7 mouse cellular contexts compared by ENCODE assay signal in the genomic region with DNA sequence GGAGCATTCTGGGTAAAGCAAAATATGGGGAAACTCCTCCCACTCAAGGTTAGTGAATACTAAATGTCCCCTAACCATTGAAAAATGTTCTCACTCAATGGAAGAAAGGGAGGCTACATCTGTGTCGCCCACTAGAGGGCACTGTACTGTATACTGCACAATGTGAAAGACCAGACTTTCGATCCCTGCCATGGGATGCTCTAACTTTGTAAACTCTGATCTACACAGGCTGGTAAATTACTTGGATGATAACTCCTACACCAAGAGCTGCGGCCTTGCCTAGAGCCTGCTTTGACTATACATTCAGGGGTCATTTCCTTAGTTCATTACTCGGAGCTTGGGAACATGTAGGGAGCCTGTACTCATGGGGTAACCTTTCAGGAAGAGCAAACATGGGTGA. TPM values are rescaled to one million over a fixed set of nuclear protein-coding genes. Genes with fewer than 3 reads are reported as not detected.
DNase-seq lines count a peak whose midpoint lies in the region; ATAC-seq and TF ChIP-seq lines count a peak whose summit lies in the region.

No protein-coding gene starts in this region.

- H3K9ac ChIP-seq in ES-E14 (ENCODE audit: insufficient read depth, low read depth, low read length, poor library complexity, severe bottlenecking): 0 out of 2 replicates have a peak overlapping the region, but pooled peaks have one; percentile 42
- H3K9ac ChIP-seq in embryonic facial prominence, embryonic 13.5 days: no peak overlapping the region
- H3K9ac ChIP-seq in heart, embryonic 16.5 days (ENCODE audit: low read length): no peak overlapping the region

- peaks cover 0 to 10% of the 10 kb centered on the region in 2 experiments; a peak in 2 of 4 replicates for H3K4me1 ChIP-seq in ES-E14 (ENCODE audit: control insufficient read depth in 2 of 2, insufficient read depth in 2 of 2, low read length in 2 of 2, poor library complexity in 1 of 2)
- peaks cover 40% of the 10 kb centered on the region for H3K4me1 ChIP-seq in embryonic facial prominence, embryonic 13.5 days
- H3K4me1 ChIP-seq in heart, embryonic 16.5 days (ENCODE audit: control insufficient read depth, insufficient read depth, low read length): peaks cover 14% of the 10 kb centered on the region

- peak overlapping the region; percentile 58 for H3K4me2 ChIP-seq in embryonic facial prominence, embryonic 13.5 days
- peak overlapping the region; percentile 62 for H3K4me2 ChIP-seq in heart, embryonic 16.5 days (ENCODE audit: low read depth, low read length)

- no peaks in the 10 kb centered on the region for H3K27me3 ChIP-seq in embryonic facial prominence, embryonic 13.5 days
- H3K27me3 ChIP-seq in heart, embryonic 16.5 days (ENCODE audit: control insufficient read depth, insufficient read depth, low read length): no peaks in the 10 kb centered on the region; the same call in 1 of the 2 replicates

- no peaks in the 10 kb centered on the region for H3K36me3 ChIP-seq in ES-E14 (ENCODE audit: control insufficient read depth, insufficient read depth, low read length, poor library complexity, severe bottlenecking)
- peaks cover 4% of the 10 kb centered on the region for H3K36me3 ChIP-seq in embryonic facial prominence, embryonic 13.5 days
- H3K36me3 ChIP-seq in heart, embryonic 16.5 days (ENCODE audit: control insufficient read depth, insufficient read depth): no peaks in the 10 kb centered on the region

- WGBS in embryonic facial prominence, embryonic 13.5 days: 20% methylated on average over 4 of the region's 4 CpGs
- WGBS in heart, embryonic 16.5 days: 15% methylated on average over 4 of the region's 4 CpGs

- ATAC-seq in embryonic facial prominence, embryonic 13.5 days (ENCODE audit: insufficient number of reproducible peaks, insufficient read depth, low FRiP score, low TSS enrichment, low read depth): no peak
- 0 out of 2 replicates have a peak, but pooled peaks have one; percentile 19 for ATAC-seq in heart, embryonic 16.5 days (replicated peaks; ENCODE audit: extremely low read depth, insufficient read depth, low FRiP score)
- peak; percentile 73 for ATAC-seq in megakaryocyte, adult 5-6 weeks (ENCODE audit: poor library complexity, severe bottlenecking)

- H3K4me3 ChIP-seq in ES-E14 (ENCODE audit: insufficient read depth in 1 of 2, low read depth in 1 of 2, low read length in 2 of 2, poor library complexity in 1 of 2, severe bottlenecking in 1 of 2): peak overlapping the region; percentile 1 to 27; a peak in 3 of 4 replicates
- H3K4me3 ChIP-seq in embryonic facial prominence, embryonic 13.5 days: no peak overlapping the region
- H3K4me3 ChIP-seq in heart, embryonic 16.5 days (ENCODE audit: low read length): peak overlapping the region; percentile 31

- no peak overlapping the region for H3K27ac ChIP-seq in ES-E14 (ENCODE audit: insufficient read depth, low read depth, low read length, poor library complexity, severe bottlenecking)
- H3K27ac ChIP-seq in embryonic facial prominence, embryonic 13.5 days: peak overlapping the region; percentile 88
- H3K27ac ChIP-seq in heart, embryonic 16.5 days (ENCODE audit: low read length): 0 out of 2 replicates have a peak overlapping the region, but pooled peaks have one; percentile 92

- no peaks in the 10 kb centered on the region for H3K9me3 ChIP-seq in ES-E14 (ENCODE audit: control insufficient read depth, insufficient read depth, low read depth, low read length)
- H3K9me3 ChIP-seq in embryonic facial prominence, embryonic 13.5 days: no peaks in the 10 kb centered on the region
- H3K9me3 ChIP-seq in heart, embryonic 16.5 days (replicated peaks; ENCODE audit: control insufficient read depth, low read length): no peaks in the 10 kb centered on the region

- peak; percentile 65 for DNase-seq in ES-E14 (ENCODE audit: low read depth, low spot score)
- peak; percentile 23 for DNase-seq in adrenal gland, adult 8-10 months
- DNase-seq in kidney, postnatal 4 days: peak; percentile 64 to 78
- DNase-seq in right cerebral cortex, postnatal 4 days: peak; percentile 44

- in situ Hi-C loops in ES-E14 (cut with MboI; ENCODE audit: low sequenced_read_pairs in 2 of 2, unreplicated experiment in 2 of 2): no loop called here

TF ChIP-seq in ES-E14, 5 proteins besides CTCF, POLR2A, EP300 and RAD21:
- TF ChIP-seq ZC3H11A (IDR thresholded peaks at IDR 0.05; ENCODE audit: borderline replicate concordance, low read depth, low read length) (no peak), ZNF384 (IDR thresholded peaks at IDR 0.05; ENCODE audit: low read depth, low read length) (no peak), CHD2 (IDR thresholded peaks at IDR 0.05; ENCODE audit: low read depth, low read length) (no peak)

RNA-seq across cellular contexts. Expression of a gene that starts 44.4 kb away (rescaled TPM):
- total RNA-seq in ES-E14 (2012; rRNA removed): 3,361 and 3,988 TPM in 2 replicates
- total RNA-seq in adrenal gland, adult 8-10 months (2022): 1,000 to 10,000 TPM; 1,250 to 2,890 (median 1,476) TPM
- 2,195 and 2,229 TPM in 2 replicates for polyA plus RNA-seq in embryonic facial prominence, embryonic 13.5 days (2015; fragmentation: Nextera tagmentation; extraction: Ambion mirVana)
- polyA plus RNA-seq in heart, embryonic 16.5 days (2015; fragmentation: Nextera tagmentation; extraction: Ambion mirVana): 2,017 and 2,064 TPM in 2 replicates
- 2,454 and 2,467 TPM in 2 replicates for total RNA-seq in megakaryocyte, adult 5-6 weeks (2015)
- 3,359 and 3,514 TPM in 2 replicates for total RNA-seq in megakaryocyte, adult 5-6 weeks (2017)
